Mouse (Mus musculus): ENCODE measurements around the gene Wdr59.
"Not testable (repeated sequence)": the region's sequence is repeated elsewhere in the genome, so short reads cannot be mapped to it uniquely, and the experiment has no call there.

The Wdr59 gene

GRCm38 (mm10) chr8:111538194-111538593 lies 16.3 kb upstream of the Wdr59 start:
- no peak for DNase-seq (ENCODE audit: low read depth, low spot score)

DNA sequence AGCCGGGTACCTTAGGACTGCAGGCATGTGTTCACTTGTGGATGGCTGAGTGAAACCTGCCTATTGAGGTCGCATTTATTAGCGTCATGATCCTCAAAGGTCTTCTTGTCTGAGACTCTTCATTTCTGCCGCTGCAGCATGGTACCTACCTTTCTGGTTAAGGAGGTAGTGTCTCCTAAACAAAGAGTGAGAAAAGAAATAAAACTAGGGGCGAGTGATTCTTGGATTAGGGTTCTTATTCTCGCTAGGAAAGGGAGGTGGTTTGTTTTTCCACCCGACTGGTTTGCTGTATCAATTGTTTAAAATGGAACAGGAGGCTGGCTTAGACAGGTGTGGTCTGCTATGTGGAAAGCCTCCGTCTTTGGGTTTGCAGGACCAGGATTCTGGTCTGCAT lies 15.9 kb upstream of the Wdr59 start:
- no peak for DNase-seq (ENCODE audit: low read depth, low spot score)

DNA sequence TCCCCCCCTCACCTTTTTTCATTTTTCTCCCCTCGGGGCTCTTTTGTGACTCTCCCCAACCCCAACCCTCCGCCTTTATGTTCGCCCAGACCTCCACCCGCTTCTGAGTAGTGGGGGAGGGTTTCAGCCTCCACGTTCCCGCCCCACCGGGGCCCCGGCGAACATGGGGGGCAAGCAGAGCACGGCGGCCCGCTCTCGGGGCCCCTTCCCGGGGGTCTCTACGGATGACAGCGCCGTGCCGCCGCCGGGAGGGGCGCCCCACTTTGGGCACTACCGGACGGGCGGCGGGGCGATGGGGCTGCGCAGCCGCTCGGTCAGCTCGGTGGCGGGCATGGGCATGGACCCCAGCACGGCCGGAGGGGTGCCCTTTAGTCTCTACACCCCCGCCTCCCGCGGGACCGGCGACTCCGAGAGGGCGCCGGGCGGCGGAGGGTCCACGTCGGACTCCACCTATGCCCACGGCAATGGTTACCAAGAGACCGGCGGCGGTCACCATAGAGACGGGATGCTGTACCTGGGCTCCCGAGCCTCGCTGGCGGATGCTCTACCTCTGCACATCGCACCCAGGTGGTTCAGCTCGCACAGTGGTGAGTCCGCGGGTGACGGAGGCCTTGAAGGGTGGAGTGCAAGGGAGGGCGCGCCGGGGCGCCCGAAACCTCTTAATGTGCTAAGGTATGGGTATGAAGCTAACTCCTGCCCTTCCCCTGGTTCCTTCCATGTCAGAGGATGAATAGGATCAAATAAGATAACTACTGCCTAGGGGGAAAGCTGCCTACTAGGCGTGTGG lies 15.3 kb upstream of the Wdr59 start:
- DNase-seq (ENCODE audit: low read depth, low spot score): peak; percentile 47

GRCm38 (mm10) chr8:111536031-111536977 lies 14.4 kb upstream of the Wdr59 start, which contains the start of gene Znrf1:
Gene Znrf1, plus strand, starts transcription at chr8:111536097.
- DNase-seq (ENCODE audit: low read depth, low spot score): peak; percentile 97

- DNase-seq (ENCODE audit: low read depth, low spot score): no peak
Observed at GRCm38 (mm10) chr8:111535491-111535890, 13.6 kb upstream of the Wdr59 start.

- DNase-seq (ENCODE audit: low read depth, low spot score): no peak
Observed at GRCm38 (mm10) chr8:111533503-111533902, 11.6 kb upstream of the Wdr59 start.

DNA sequence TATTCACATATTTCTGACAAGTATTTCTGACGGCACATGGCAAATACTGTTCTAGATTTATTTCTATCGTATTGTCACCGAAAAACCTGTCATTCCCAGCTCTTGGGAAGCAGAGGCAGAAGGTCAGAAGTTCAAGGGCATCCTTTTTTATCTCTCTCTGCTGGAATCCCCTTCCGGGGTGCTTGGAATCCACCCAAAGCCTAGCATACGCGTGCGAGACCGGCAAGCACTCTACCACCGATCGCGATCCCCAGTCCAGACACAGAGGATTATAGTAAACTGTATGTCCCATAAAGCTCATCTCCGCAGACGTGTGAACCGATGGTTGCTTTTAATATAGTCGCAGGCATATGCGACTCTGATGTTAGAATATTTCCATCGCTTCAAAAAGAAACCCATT lies 9.7 kb upstream of the Wdr59 start:
- peak; percentile 38 for DNase-seq (ENCODE audit: low read depth, low spot score)

- DNase-seq (ENCODE audit: low read depth, low spot score): peak; percentile 67
Observed at GRCm38 (mm10) chr8:111531191-111531590, 9.3 kb upstream of the Wdr59 start.

DNA sequence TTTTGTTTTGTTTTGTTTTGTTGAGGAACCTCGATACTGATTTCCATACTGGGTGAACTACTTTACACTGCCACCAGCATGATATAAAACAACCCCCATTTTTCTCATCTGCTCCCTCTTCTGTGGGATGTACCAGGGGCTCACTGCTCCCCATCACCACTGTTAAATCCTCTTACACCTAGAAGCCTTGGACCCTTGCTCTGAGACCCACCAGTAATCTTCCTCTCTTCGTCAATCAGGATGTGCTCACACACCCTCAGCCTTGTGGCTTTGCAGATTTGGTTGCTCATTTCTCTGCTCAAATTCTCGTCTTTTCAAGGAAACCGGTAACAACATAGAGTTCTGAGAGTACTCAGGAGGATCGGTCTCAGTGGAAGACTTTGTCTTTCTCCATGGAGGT lies 6.2 kb upstream of the Wdr59 start:
- DNase-seq (ENCODE audit: low read depth, low spot score): no peak

DNA sequence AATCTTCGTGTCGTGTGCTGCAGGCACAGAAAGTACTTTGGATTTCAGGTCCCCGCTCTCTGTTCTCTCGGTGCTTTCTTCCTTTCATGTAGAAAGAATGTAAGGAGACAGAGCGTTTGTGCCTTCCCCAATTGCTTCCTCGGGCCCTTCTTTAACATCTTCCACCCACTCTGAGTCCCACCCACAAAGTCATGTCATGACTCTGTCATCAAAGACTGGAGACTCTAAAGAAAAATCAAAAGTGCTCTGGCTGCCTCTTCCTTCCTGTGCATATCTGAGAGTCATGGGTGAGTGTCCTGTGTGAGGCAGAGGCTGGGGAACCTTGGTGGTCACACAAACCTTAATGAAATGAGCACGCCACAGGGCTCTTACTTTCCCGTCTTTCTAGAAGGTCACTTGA lies 5.3 kb upstream of the Wdr59 start:
- no peak for DNase-seq (ENCODE audit: low read depth, low spot score)

GRCm38 (mm10) chr8:111526403-111527024 lies 4.6 kb upstream of the Wdr59 start:
- no peak for DNase-seq (ENCODE audit: low read depth, low spot score)

GRCm38 (mm10) chr8:111517466-111517865 lies 4.4 kb downstream of the Wdr59 start:
- DNase-seq (ENCODE audit: low read depth, low spot score): no peak

DNA sequence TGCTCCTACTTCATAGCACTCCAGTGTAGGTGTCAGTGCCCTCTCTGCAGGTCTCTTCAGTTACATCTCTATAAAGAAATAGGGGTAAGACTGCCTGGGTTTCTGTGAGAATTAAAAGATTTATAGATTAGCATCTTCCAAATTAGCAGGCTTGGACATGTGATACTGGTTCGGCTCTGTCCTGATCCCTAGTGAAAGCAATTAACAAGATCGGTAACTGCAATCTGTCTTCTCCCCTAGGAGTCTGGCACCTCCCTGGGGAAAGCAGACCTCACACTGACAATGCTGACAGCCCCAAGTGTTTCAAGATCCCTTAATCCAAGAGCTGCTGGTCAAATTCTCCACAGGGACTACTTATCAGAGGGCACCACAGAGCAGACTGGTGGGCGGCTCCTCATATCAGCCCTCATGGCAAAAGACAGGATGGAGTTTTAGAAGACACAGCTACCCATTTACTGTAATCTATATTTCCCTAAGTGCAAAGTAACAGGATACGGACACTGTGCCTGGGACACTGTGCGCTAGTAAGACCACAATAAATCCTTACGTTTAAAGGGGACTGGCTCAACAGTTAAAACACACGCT lies 5.3 kb downstream of the Wdr59 start:
- no peak for DNase-seq (ENCODE audit: low read depth, low spot score)

DNA sequence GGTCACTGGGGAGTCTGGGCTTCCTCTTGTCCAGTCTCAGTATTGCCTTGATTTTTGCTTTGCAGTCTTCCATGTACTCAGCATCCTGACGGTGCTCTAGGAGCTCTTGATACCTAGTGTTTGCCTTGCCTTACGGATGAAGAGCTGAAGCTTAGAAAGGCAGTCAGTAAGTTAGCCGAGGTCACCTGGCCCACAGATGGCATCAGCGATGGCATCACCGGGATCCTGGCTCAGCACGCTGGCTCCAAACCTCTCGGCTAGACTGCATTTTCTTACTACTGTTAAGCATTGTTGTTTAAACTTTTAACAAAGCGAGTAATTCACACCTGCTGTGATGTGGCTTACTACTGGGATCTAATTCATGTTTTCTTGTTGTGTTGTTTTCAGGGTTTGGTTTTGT lies 8.4 kb downstream of the Wdr59 start:
- no peak for DNase-seq (ENCODE audit: low read depth, low spot score)

- no peak for DNase-seq (ENCODE audit: low read depth, low spot score)
Observed at GRCm38 (mm10) chr8:111512941-111513340, 9.0 kb downstream of the Wdr59 start.

GRCm38 (mm10) chr8:111510401-111510800 lies 11.5 kb downstream of the Wdr59 start:
- DNase-seq (ENCODE audit: low read depth, low spot score): no peak

GRCm38 (mm10) chr8:111509278-111509677 lies 12.6 kb downstream of the Wdr59 start:
- no peak for DNase-seq (ENCODE audit: low read depth, low spot score)

DNA sequence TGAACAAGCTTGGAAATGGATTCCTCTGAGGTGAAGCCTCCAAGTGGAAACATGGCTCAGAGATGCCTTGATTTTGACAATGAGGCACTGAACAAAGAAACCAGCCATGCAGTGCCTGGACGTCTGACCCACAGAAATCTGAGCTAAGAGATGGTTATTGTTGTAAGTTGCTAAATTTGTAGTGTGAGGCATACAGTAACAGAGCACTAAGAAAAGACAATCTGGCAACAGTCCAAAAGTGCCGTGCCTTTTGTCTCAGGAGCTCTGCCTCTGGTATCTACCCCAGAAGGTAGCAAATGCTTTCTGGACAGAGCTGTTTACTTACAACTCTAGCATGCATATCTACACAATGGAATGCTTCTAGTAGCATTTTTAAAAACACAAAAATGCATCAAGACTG lies 13.3 kb downstream of the Wdr59 start:
- no peak for DNase-seq (ENCODE audit: low read depth, low spot score)

GRCm38 (mm10) chr8:111501724-111502464 lies 20.0 kb downstream of the Wdr59 start:
- DNase-seq (ENCODE audit: low read depth, low spot score): no peak

DNA sequence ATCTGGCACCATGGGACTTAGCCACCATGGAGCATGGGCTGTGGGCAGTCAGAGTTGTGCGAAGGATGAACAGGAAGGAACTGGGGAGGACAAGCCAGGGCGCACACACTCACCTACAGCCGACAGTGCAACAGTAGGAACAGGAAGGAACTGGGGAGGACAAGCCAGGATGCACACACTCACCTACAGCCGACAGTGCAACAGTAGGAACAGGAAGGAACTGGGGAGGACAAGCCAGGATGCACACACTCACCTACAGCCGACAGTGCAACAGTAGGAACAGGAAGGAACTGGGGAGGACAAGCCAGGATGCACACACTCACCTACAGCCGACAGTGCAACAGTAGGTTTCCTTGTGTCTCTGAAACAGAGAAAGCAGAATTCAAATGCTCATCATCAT lies 23.6 kb downstream of the Wdr59 start:
- DNase-seq (ENCODE audit: low read depth, low spot score): not testable (repeated sequence)

DNA sequence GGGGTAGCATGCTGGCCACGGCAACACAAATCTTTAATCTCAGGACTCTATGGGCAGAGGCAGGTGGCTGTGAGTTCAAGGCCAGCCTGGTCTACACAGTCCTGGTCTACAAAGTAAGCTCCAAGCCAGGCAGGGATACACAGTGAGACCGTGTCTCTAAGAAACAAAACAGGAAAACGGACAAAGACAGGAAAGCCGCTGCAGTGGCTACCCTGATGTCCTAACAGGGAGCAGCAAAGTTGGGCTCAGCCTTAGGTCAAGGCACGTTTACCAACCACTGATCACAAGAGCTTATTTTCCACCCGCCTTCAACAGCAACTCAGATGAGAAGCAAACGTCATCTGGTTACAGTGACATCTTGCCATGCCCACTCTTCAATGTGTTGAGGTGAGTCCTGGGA lies 25.6 kb downstream of the Wdr59 start:
- DNase-seq (ENCODE audit: low read depth, low spot score): no peak

Data from ES-CJ7 (cell line).